Mouse (Mus musculus) embryonic facial prominence, embryonic 11.5 days (tissue): Measurements from ENCODE around the gene Otog. TPM values are rescaled to one million over a fixed set of nuclear protein-coding genes. Genes with fewer than 3 reads are reported as not detected.

Source experiments
- ATAC-seq: fragments of 200-750 bp; cut with Nextera tagmentation; replicated peaks from 2 replicates; pipeline ENCODE4 v1.8.0; 2017; ENCODE audit warnings: low read depth; ENCODE audit not compliant: insufficient number of reproducible peaks, low FRiP score, low TSS enrichment
- DNase-seq: peaks from one replicate; pipeline ENCODE4 v3.0.0-alpha.2; 2015; ENCODE audit warnings: low spot score
- H3K27ac ChIP-seq: fragments of 300-500 bp; sonication (generic); replicated peaks from 2 replicates; pipeline ENCODE4 v1.5.1; 2014; ENCODE audit warnings: mild to moderate bottlenecking, low read depth, low read length, control low read depth
- H3K27me3 ChIP-seq: fragments of 300-500 bp; sonication (generic); 2 replicates; pipeline ENCODE4 v1.6.1; 2014; ENCODE audit warnings: mild to moderate bottlenecking, low read length, moderate library complexity, mixed read lengths; ENCODE audit not compliant: control insufficient read depth, insufficient read depth
- H3K36me3 ChIP-seq: fragments of 300-500 bp; sonication (generic); replicated peaks from 2 replicates; pipeline ENCODE4 v1.6.1; 2014; ENCODE audit warnings: low read depth, mild to moderate bottlenecking, low read length, moderate library complexity, mixed read lengths; ENCODE audit not compliant: control insufficient read depth, insufficient read depth
- H3K4me1 ChIP-seq: fragments of 300-500 bp; sonication (generic); 2 replicates; pipeline ENCODE4 v1.6.1; 2014; ENCODE audit warnings: low read length, mixed read lengths; ENCODE audit not compliant: control insufficient read depth, insufficient read depth
- H3K4me2 ChIP-seq: fragments of 300-500 bp; sonication (generic); 2 replicates; pipeline ENCODE4 v1.6.1; 2014; ENCODE audit warnings: low read depth, mild to moderate bottlenecking, control low read depth, low read length, moderate library complexity
- H3K4me3 ChIP-seq: fragments of 300-500 bp; sonication (generic); 2 replicates; pipeline ENCODE4 v1.5.1; 2014; ENCODE audit warnings: low read depth, low read length, control low read depth
- H3K9ac ChIP-seq: fragments of 300-500 bp; sonication (generic); replicated peaks from 2 replicates; pipeline ENCODE4 v1.6.1; 2014; ENCODE audit warnings: mild to moderate bottlenecking, control low read depth, low read length
- H3K9me3 ChIP-seq: fragments of 300-500 bp; sonication (generic); replicated peaks from 2 replicates; pipeline ENCODE4 v1.6.1; 2016; ENCODE audit warnings: mild to moderate bottlenecking, low read length, inconsistent platforms, mixed read lengths; ENCODE audit not compliant: control insufficient read depth
- WGBS: fragments of 180-500 bp; shearing (Covaris S2); extraction: QIAGEN DNeasy Blood & Tissue Kit; methylation state at CpG from one replicate; pipeline ENCODE4 v1.1.7; 2014; 5-methylcytosine and 5-hydroxymethylcytosine counted together
- polyA plus RNA-seq: library from polyadenylated mRNA; unstranded; fragments of >200 nt; fragmentation: Nextera tagmentation; extraction: Ambion mirVana; gene quantifications from 2 replicates; pipeline ENCODE4 v1.2.1, GENCODE M21; 2014

The Otog gene
- polyA plus RNA-seq, 1 experiment from 2014 or later = 0.21 TPM

- Histone ChIP-seq H3K9ac (no peak overlapping the region), H3K27ac (no peak overlapping the region), H3K9me3 (no peaks in the 10 kb centered on the region), H3K4me3 (no peak overlapping the region), H3K4me1 (no peaks in the 10 kb centered on the region), H3K4me2 (no peak overlapping the region), H3K27me3 (no peaks in the 10 kb centered on the region), H3K36me3 (no peaks in the 10 kb centered on the region)
- no peak for ATAC-seq
- no peak for DNase-seq
- WGBS = 67% methylated on average over 7 of the region's 7 CpGs
These were observed 41.5 kb downstream of the Otog start for GRCm38 (mm10) chr7:46282276-46282675.

DNA sequence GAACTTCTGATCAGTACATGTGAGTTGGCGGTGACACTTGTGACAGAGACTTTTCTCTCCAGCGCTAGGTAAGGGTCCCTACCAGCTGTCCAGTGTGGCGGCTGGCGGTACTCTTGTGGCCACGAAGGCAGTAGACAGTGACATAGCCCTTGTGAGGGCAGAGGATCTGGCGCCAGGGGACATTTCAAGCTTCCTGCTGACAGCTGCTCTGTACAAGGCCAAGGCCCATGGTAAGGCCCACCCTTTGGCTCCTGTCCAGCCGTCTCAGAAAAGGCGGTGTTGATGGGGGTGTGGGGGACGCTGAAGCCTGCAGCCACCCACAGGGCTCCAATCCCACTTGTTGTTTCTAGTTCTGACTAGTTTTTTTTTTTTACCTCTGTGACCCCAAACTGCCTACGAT, 42.9 kb downstream of the Otog start:
- H3K36me3 ChIP-seq = no peaks in the 10 kb centered on the region
- 78% methylated on average over 10 of the region's 10 CpGs for WGBS
- DNase-seq (no peak), ATAC-seq (no peak)
- H3K9me3 ChIP-seq = no peaks in the 10 kb centered on the region
- H3K4me2 ChIP-seq = no peak overlapping the region
- H3K4me3 ChIP-seq = no peak overlapping the region
- no peak overlapping the region for H3K27ac ChIP-seq
- H3K4me1 ChIP-seq = no peaks in the 10 kb centered on the region
- H3K27me3 ChIP-seq = no peaks in the 10 kb centered on the region
- no peak overlapping the region for H3K9ac ChIP-seq

GRCm38 (mm10) chr7:46285161-46285839, 44.5 kb downstream of the Otog start:
- no peaks in the 10 kb centered on the region for H3K9me3 ChIP-seq
- no peak for DNase-seq
- no peak for ATAC-seq
- H3K27me3 ChIP-seq = no peaks in the 10 kb centered on the region
- no peak overlapping the region for H3K27ac ChIP-seq
- no peak overlapping the region for H3K9ac ChIP-seq
- no peaks in the 10 kb centered on the region for H3K4me1 ChIP-seq
- H3K4me3 ChIP-seq = no peak overlapping the region
- no peaks in the 10 kb centered on the region for H3K36me3 ChIP-seq
- no peak overlapping the region for H3K4me2 ChIP-seq
- WGBS = 84% methylated on average over 12 of the region's 12 CpGs

GRCm38 (mm10) chr7:46286391-46286790, 45.6 kb downstream of the Otog start:
- Histone ChIP-seq H3K27me3 (no peaks in the 10 kb centered on the region), H3K9me3 (no peaks in the 10 kb centered on the region), H3K4me3 (no peak overlapping the region), H3K4me1 (no peaks in the 10 kb centered on the region), H3K36me3 (no peaks in the 10 kb centered on the region), H3K4me2 (no peak overlapping the region), H3K9ac (no peak overlapping the region), H3K27ac (no peak overlapping the region)
- ATAC-seq = no peak
- no peak for DNase-seq
- 85% methylated on average over 4 of the region's 4 CpGs for whole genome bisulfite sequencing

- WGBS = 24% methylated on average over 8 of the region's 8 CpGs
- Histone ChIP-seq H3K27me3 (no peaks in the 10 kb centered on the region), H3K9me3 (no peaks in the 10 kb centered on the region), H3K4me1 (no peaks in the 10 kb centered on the region), H3K36me3 (no peaks in the 10 kb centered on the region), H3K9ac (no peak overlapping the region), H3K4me2 (no peak overlapping the region), H3K4me3 (no peak overlapping the region), H3K27ac (no peak overlapping the region)
- ATAC-seq (no peak; the same call in 1 of the 2 replicates), DNase-seq (no peak)
These were observed 46.3 kb downstream of the Otog start for GRCm38 (mm10) chr7:46287051-46287450.

- Histone ChIP-seq H3K27me3 (no peaks in the 10 kb centered on the region), H3K9ac (no peak overlapping the region), H3K9me3 (no peaks in the 10 kb centered on the region), H3K4me2 (no peak overlapping the region), H3K4me1 (no peaks in the 10 kb centered on the region), H3K27ac (no peak overlapping the region), H3K36me3 (no peaks in the 10 kb centered on the region), H3K4me3 (no peak overlapping the region)
- DNase-seq = peak; percentile 13
- ATAC-seq = 0 out of 2 replicates have a peak, but pooled peaks have one; percentile 44
- WGBS = 34% methylated on average over 6 of the region's 6 CpGs
These were observed 55.5 kb downstream of the Otog start for GRCm38 (mm10) chr7:46296330-46296729.

- no peak overlapping the region for H3K9ac ChIP-seq
- no peak overlapping the region for H3K4me2 ChIP-seq
- H3K9me3 ChIP-seq = no peaks in the 10 kb centered on the region
- no peaks in the 10 kb centered on the region; the same call in 1 of the 2 replicates for H3K27me3 ChIP-seq
- no peak overlapping the region for H3K4me3 ChIP-seq
- no peak overlapping the region for H3K27ac ChIP-seq
- H3K4me1 ChIP-seq = no peaks in the 10 kb centered on the region
- no peak for ATAC-seq
- DNase-seq = no peak
- H3K36me3 ChIP-seq = no peaks in the 10 kb centered on the region
- WGBS = 79% methylated on average over 12 of the region's 12 CpGs
These were observed 60.3 kb downstream of the Otog start for GRCm38 (mm10) chr7:46301031-46301632.

DNA sequence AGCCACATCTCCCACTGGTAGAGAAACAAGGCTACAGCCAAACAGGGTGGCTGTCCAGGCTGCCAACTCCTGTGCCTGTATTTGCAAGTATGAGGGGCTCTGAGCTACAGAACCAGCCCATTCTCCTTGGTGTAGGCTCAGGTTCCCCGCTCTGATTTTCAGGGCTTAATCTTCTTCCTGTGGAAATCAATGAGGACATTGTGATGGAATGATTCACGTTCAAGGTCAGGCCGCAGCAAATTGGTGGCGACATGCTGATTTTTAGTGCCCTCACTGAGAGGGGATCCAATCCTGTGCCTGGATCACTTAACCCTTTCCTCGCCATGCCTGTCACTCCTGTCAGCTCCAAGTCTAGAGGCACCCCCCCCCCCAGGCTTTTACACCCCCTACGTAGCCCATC, 72.7 kb downstream of the Otog start:
- Histone ChIP-seq H3K4me2 (no peak overlapping the region), H3K27me3 (no peaks in the 10 kb centered on the region; the same call in 1 of the 2 replicates), H3K4me3 (no peak overlapping the region), H3K9me3 (no peaks in the 10 kb centered on the region), H3K27ac (no peak overlapping the region), H3K9ac (no peak overlapping the region), H3K4me1 (peaks cover 3% of the 10 kb centered on the region; the same call in 1 of the 2 replicates), H3K36me3 (no peaks in the 10 kb centered on the region)
- ATAC-seq = no peak
- WGBS = 33% methylated on average over 6 of the region's 6 CpGs
- DNase-seq = peak; percentile 49
